Mouse (Mus musculus) lung, adult 2 months (tissue): Measurements from ENCODE around the gene Tmem242.

Source experiments
- CTCF ChIP-seq: fragments of 200-500 bp; IDR thresholded peaks from 2 replicates; pipeline ENCODE4 v1.5.1; 2011; ENCODE audit warnings: mild to moderate bottlenecking, low read length, control low read depth; ENCODE audit not compliant: insufficient read depth
- POLR2A ChIP-seq: fragments of 200-500 bp; IDR thresholded peaks from 2 replicates; pipeline ENCODE4 v1.6.1; 2011; ENCODE audit warnings: low read depth, mild to moderate bottlenecking, control low read depth, low read length, borderline replicate concordance; ENCODE audit errors: extremely low read depth

GRCm38 (mm10) chr17:5418545-5418944, 21.5 kb downstream of the Tmem242 start, which contains the start of gene Ldhal6b:
- no peak for TF ChIP-seq POLR2A
- TF ChIP-seq CTCF: no peak
